Mouse (Mus musculus) lung, postnatal 0 days (tissue): ENCODE measurements around the gene Mettl7a2.

Source experiments
- CTCF ChIP-seq: IDR thresholded peaks from 2 replicates; pipeline ENCODE4 v1.5.1; 2016; ENCODE audit warnings: antibody characterized with exemption, mild to moderate bottlenecking
- EP300 ChIP-seq: IDR thresholded peaks from 2 replicates; pipeline ENCODE4 v1.6.1; 2016; ENCODE audit warnings: antibody characterized with exemption, mild to moderate bottlenecking, control low read depth

- TF ChIP-seq CTCF: no peak
- no peak for TF ChIP-seq EP300
Observed at GRCm38 (mm10) chr15:100364242-100364641, 11.2 kb downstream of the Mettl7a2 start, which contains the start of gene Higd1c.
